9 mouse cellular contexts compared by ENCODE assay signal in the genomic region with DNA sequence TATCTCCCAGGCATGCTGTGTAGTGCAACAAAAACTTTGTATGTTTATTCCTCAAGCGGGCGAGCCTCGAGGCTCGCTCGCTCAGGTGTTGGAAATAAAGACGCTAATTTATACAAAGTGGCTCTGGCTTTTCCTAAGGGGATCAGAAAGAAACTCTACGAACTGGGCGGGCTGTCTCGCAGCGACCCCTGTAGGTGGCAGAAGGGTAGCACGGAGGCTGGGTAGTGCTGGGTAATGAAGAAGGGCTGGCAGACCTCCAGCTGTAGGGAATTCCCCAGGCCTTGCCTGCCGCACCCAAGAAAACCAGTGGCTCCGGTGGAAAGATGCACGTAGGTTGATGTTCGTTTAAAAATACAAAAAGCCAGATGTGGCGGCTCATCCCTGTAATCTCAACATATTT. TPM values are rescaled to one million over a fixed set of nuclear protein-coding genes. Genes with fewer than 3 reads are reported as not detected.
DNase-seq lines count a peak whose midpoint lies in the region; ATAC-seq and TF ChIP-seq lines count a peak whose summit lies in the region.
"Had no signal": no experiment of that assay in that cellular context is flagged by ENCODE, and none has a peak within 500 bp of the region (broad histone marks: within the 10 kb centered on the region; RNA-seq: fewer than 3 reads in every experiment).

No protein-coding gene starts in this region.

- TF ChIP-seq EP300 in MEL (IDR thresholded peaks at IDR 0.05; ENCODE audit: low read depth in 1 of 2, low read length in 2 of 2), result no peak

- no peak; the same call in 1 of the 2 replicates for TF ChIP-seq RAD21 in MEL (IDR thresholded peaks at IDR 0.05; ENCODE audit: low read depth, low read length)

- H3K9ac ChIP-seq in MEL (ENCODE audit: control insufficient read depth, low read depth, low read length, poor library complexity, severe bottlenecking), result no peak overlapping the region
- no peak overlapping the region for H3K9ac ChIP-seq in neural tube, embryonic 11.5 days (ENCODE audit: low read length)

- no peak for ATAC-seq in neural tube, embryonic 11.5 days (ENCODE audit: insufficient read depth, low FRiP score, low TSS enrichment)

- H3K36me3 ChIP-seq in MEL (ENCODE audit: control insufficient read depth in 1 of 2, insufficient read depth in 2 of 2, low read length in 2 of 2), result no peaks in the 10 kb centered on the region
- no peaks in the 10 kb centered on the region for H3K36me3 ChIP-seq in limb, embryonic 10.5 days
- no peaks in the 10 kb centered on the region for H3K36me3 ChIP-seq in neural tube, embryonic 11.5 days (ENCODE audit: control insufficient read depth, insufficient read depth, low read length)

- DNase-seq in left cerebral cortex, adult 11 months (ENCODE audit: low spot score), result peak; percentile 46
- DNase-seq in left cerebral cortex, adult 8-10 months (ENCODE audit: low spot score in 2 of 2), result no peak
- DNase-seq in MEL (ENCODE audit: low read depth, low spot score), result peak; percentile 6
- peak; percentile 81 to 91 for DNase-seq in cerebellum, postnatal 14 days
- peak; percentile 52 to 74 for DNase-seq in heart, postnatal 14 days
- DNase-seq in limb, embryonic 10.5 days (ENCODE audit: low spot score), result peak; percentile 71
- peak; percentile 67 for DNase-seq in neural tube, embryonic 11.5 days (ENCODE audit: low spot score)
- no peak for DNase-seq in c-Kit-positive CD71-positive TER-119-positive erythroid progenitor cells, embryonic 14.5 days (ENCODE audit: low spot score)

- H3K79me2 ChIP-seq in MEL (ENCODE audit: control insufficient read depth, insufficient read depth, low read length, poor library complexity), result no peaks in the 10 kb centered on the region

- TF ChIP-seq POLR2A in MEL (IDR thresholded peaks at IDR 0.05; ENCODE audit: control insufficient read depth in 1 of 2, insufficient read depth in 1 of 2, low read depth in 1 of 2, low read length in 2 of 2, poor library complexity in 1 of 2), result no peak

- H3K4me2 ChIP-seq in neural tube, embryonic 11.5 days (ENCODE audit: low read depth), result no peak overlapping the region

- H3K4me1 ChIP-seq in MEL (ENCODE audit: control insufficient read depth in 1 of 2, insufficient read depth in 2 of 2, low read length in 2 of 2), result no peaks in the 10 kb centered on the region
- H3K4me1 ChIP-seq in limb, embryonic 10.5 days, result peaks cover 28% of the 10 kb centered on the region
- H3K4me1 ChIP-seq in neural tube, embryonic 11.5 days (ENCODE audit: control insufficient read depth, insufficient read depth, low read length), result peaks cover 4% of the 10 kb centered on the region; the same call in 1 of the 2 replicates

- 12% methylated on average over 16 of the region's 16 CpGs for WGBS in limb, embryonic 10.5 days
- WGBS in neural tube, embryonic 11.5 days, result 15% methylated on average over 16 of the region's 16 CpGs

- H3K27ac ChIP-seq in MEL (ENCODE audit: control insufficient read depth, low read depth, low read length), result no peak overlapping the region
- H3K27ac ChIP-seq in limb, embryonic 10.5 days, result no peak overlapping the region
- no peak overlapping the region for H3K27ac ChIP-seq in neural tube, embryonic 11.5 days (ENCODE audit: low read depth, low read length)
- H3K27ac ChIP-seq: macrophage had no signal

- intact Hi-C loops in heart, postnatal 14 days (cut with DNase I), result no loop called here

- TF ChIP-seq CTCF in MEL (IDR thresholded peaks at IDR 0.05 in 2 of 3, conservative IDR thresholded peaks at IDR 0.05 in 1 of 3; ENCODE audit: control insufficient read depth in 1 of 3, insufficient read depth in 1 of 3, low read depth in 2 of 3, low read length in 3 of 3, poor library complexity in 1 of 3, severe bottlenecking in 1 of 3), result peak; percentile 24 to 60 (median 26); a peak in 5 of 6 replicates

- H3K4me3 ChIP-seq in MEL (ENCODE audit: control insufficient read depth in 1 of 2, insufficient read depth in 1 of 2, low read depth in 2 of 2, low read length in 2 of 2), result no peak overlapping the region
- no peak overlapping the region for H3K4me3 ChIP-seq in limb, embryonic 10.5 days
- no peak overlapping the region for H3K4me3 ChIP-seq in neural tube, embryonic 11.5 days (ENCODE audit: low read depth, low read length)

- no peaks in the 10 kb centered on the region for H3K9me3 ChIP-seq in MEL (replicated peaks; ENCODE audit: insufficient read depth, low read length)
- H3K9me3 ChIP-seq in limb, embryonic 10.5 days (replicated peaks), result no peaks in the 10 kb centered on the region
- H3K9me3 ChIP-seq in neural tube, embryonic 11.5 days (ENCODE audit: control insufficient read depth, low read length), result no peaks in the 10 kb centered on the region

- no peaks in the 10 kb centered on the region; a peak in 1 of 4 replicates for H3K27me3 ChIP-seq in MEL (ENCODE audit: control insufficient read depth in 1 of 2, insufficient read depth in 2 of 2, low read length in 2 of 2)
- H3K27me3 ChIP-seq in limb, embryonic 10.5 days (ENCODE audit: low read depth, poor library complexity, severe bottlenecking), result peaks cover 71% of the 10 kb centered on the region
- H3K27me3 ChIP-seq in neural tube, embryonic 11.5 days (ENCODE audit: control insufficient read depth, insufficient read depth, low read length), result peaks cover 50% of the 10 kb centered on the region

TF ChIP-seq in MEL, 35 proteins besides CTCF, POLR2A, EP300 and RAD21:
- TF ChIP-seq ZKSCAN1 (IDR thresholded peaks at IDR 0.05; ENCODE audit: low read depth, low read length), result no peak
- no peak for TF ChIP-seq TCF12 (IDR thresholded peaks at IDR 0.05; ENCODE audit: low read depth, low read length)
- TF ChIP-seq ETS1 (IDR thresholded peaks at IDR 0.05; ENCODE audit: low read depth, low read length), result no peak
- TF ChIP-seq ZNF384 (IDR thresholded peaks at IDR 0.05; ENCODE audit: low read depth, low read length), result no peak
- TF ChIP-seq ELF1 (IDR thresholded peaks at IDR 0.05; ENCODE audit: low read depth, low read length), result no peak
- TF ChIP-seq SMC3 (IDR thresholded peaks at IDR 0.05; ENCODE audit: low read depth, low read length), result no peak

RNA-seq across cellular contexts. Expression of a gene that starts 2.7 kb away (rescaled TPM):
- under 1 TPM in 2 of 4 experiments, not detected in 2; 0.19 to 0.23 TPM for total RNA-seq in left cerebral cortex, adult 8-10 months (2022)
- total RNA-seq in MEL (2012; rRNA removed), result not detected in 2 replicates
- polyA plus RNA-seq in MEL (2012; ENCODE audit: insufficient read depth in 1 of 2, insufficient read length in 2 of 2, low read depth in 1 of 2, low replicate concordance in 2 of 2, missing spikeins in 1 of 2), result not detected
- not detected for total RNA-seq in heart, postnatal 14 days (2021)
- polyA plus RNA-seq in limb, embryonic 10.5 days (2016; fragmentation: Nextera tagmentation; extraction: Ambion mirVana), result 1.3 and 13.8 TPM in 2 replicates
- polyA plus RNA-seq in neural tube, embryonic 11.5 days (2014; fragmentation: Nextera tagmentation; extraction: Ambion mirVana), result 10.0 and 15.0 TPM in 2 replicates
- polyA plus RNA-seq: macrophage had no signal

RNA-seq across cellular contexts. Expression of a gene that starts 17.3 kb away (rescaled TPM):
- total RNA-seq in left cerebral cortex, adult 8-10 months (2022), result 100 to 1,000 TPM; 134 to 153 (median 136) TPM
- not detected in 2 replicates for total RNA-seq in MEL (2012; rRNA removed)
- polyA plus RNA-seq in MEL (2012; ENCODE audit: insufficient read depth in 1 of 2, insufficient read length in 2 of 2, low read depth in 1 of 2, low replicate concordance in 2 of 2, missing spikeins in 1 of 2), result not detected
- total RNA-seq in heart, postnatal 14 days (2021), result under 1 TPM; 0.05 TPM
- 0.03 TPM in 1 of 2 replicates, not detected in the other for polyA plus RNA-seq in limb, embryonic 10.5 days (2016; fragmentation: Nextera tagmentation; extraction: Ambion mirVana)
- polyA plus RNA-seq in neural tube, embryonic 11.5 days (2014; fragmentation: Nextera tagmentation; extraction: Ambion mirVana), result 1.6 and 3.7 TPM in 2 replicates
- polyA plus RNA-seq: macrophage had no signal

Comparison
In these comparisons a context has a peak if more than half of its experiments do, and no peak if none do; other contexts are left out.
1. DNase-seq: peak in left cerebral cortex, adult 11 months (single experiment), MEL (single experiment), cerebellum, postnatal 14 days (2 of 2), heart, postnatal 14 days (2 of 2), limb, embryonic 10.5 days (single experiment) and neural tube, embryonic 11.5 days (single experiment); none in left cerebral cortex, adult 8-10 months (0 of 2) and c-Kit-positive CD71-positive TER-119-positive erythroid progenitor cells, embryonic 14.5 days (single experiment).
2. RNA of a gene that starts 17.3 kb away (total RNA-seq): 134 to 153 TPM in left cerebral cortex, adult 8-10 months; 0.05 TPM in heart, postnatal 14 days and not detected in MEL; every median in the first group is over 100 times any median in the second.